Mouse (Mus musculus) lung, embryonic 15.5 days (tissue): ENCODE data around the gene Slc8a1. TPM values are rescaled to one million over a fixed set of nuclear protein-coding genes. Genes with fewer than 3 reads are reported as not detected.

Source experiments
- ATAC-seq: fragments of 200-750 bp; cut with Nextera tagmentation; 2 replicates; pipeline ENCODE4 v1.8.0; 2017; ENCODE audit warnings: moderate number of reproducible peaks, borderline replicate concordance; ENCODE audit not compliant: low FRiP score, low TSS enrichment; ENCODE audit errors: extremely low read depth
- H3K27ac ChIP-seq: fragments of 300-500 bp; sonication (generic); 2 replicates; pipeline ENCODE4 v1.5.1; 2015; ENCODE audit warnings: moderate library complexity, mild to moderate bottlenecking, inconsistent platforms
- H3K27me3 ChIP-seq: fragments of 300-500 bp; sonication (generic); 2 replicates; pipeline ENCODE4 v1.6.1; 2015; ENCODE audit warnings: inconsistent platforms
- H3K36me3 ChIP-seq: fragments of 300-500 bp; sonication (generic); 2 replicates; pipeline ENCODE4 v1.6.1; 2015; ENCODE audit warnings: inconsistent platforms
- H3K4me1 ChIP-seq: fragments of 300-500 bp; sonication (generic); 2 replicates; pipeline ENCODE4 v1.6.1; 2015; ENCODE audit warnings: inconsistent platforms
- H3K4me2 ChIP-seq: fragments of 300-500 bp; sonication (generic); 2 replicates; pipeline ENCODE4 v1.6.1; 2015; ENCODE audit warnings: inconsistent platforms, mild to moderate bottlenecking, moderate library complexity
- H3K4me3 ChIP-seq: fragments of 300-500 bp; sonication (generic); 2 replicates; pipeline ENCODE4 v1.5.1; 2015; ENCODE audit warnings: mild to moderate bottlenecking, inconsistent platforms
- H3K9ac ChIP-seq: fragments of 300-500 bp; sonication (generic); 2 replicates; pipeline ENCODE4 v1.6.1; 2015; ENCODE audit warnings: inconsistent platforms
- H3K9me3 ChIP-seq: fragments of 300-500 bp; sonication (generic); 2 replicates; pipeline ENCODE4 v1.6.1; 2016; ENCODE audit warnings: inconsistent platforms
- WGBS: fragments of 180-500 bp; shearing (Covaris S2); methylation state at CpG from one replicate; pipeline ENCODE4 v1.1.7; 2015; 5-methylcytosine and 5-hydroxymethylcytosine counted together
- polyA plus RNA-seq: library from polyadenylated mRNA; unstranded; fragments of >200 nt; fragmentation: Nextera tagmentation; extraction: Ambion mirVana; gene quantifications from 2 replicates; pipeline ENCODE4 v1.2.1, GENCODE M21; 2015

The Slc8a1 gene
- polyA plus RNA-seq, 1 experiment from 2014 or later: 7.0 TPM

- Histone ChIP-seq H3K36me3 (no peaks in the 10 kb centered on the region), H3K4me2 (no peak overlapping the region), H3K9ac (no peak overlapping the region), H3K4me3 (no peak overlapping the region), H3K4me1 (0 out of 2 replicates have a peak, but pooled peaks cover 4% of the 10 kb centered on the region), H3K9me3 (no peaks in the 10 kb centered on the region), H3K27me3 (no peaks in the 10 kb centered on the region), H3K27ac (no peak overlapping the region)
- no peak for ATAC-seq
- 29% methylated on average over 5 of the region's 5 CpGs for WGBS
These were observed 305.0 kb downstream of the Slc8a1 start for GRCm38 (mm10) chr17:81433148-81433547.

- 78% methylated on average over 2 of the region's 2 CpGs for WGBS
- Histone ChIP-seq H3K4me1 (0 out of 2 replicates have a peak, but pooled peaks cover 4% of the 10 kb centered on the region), H3K4me2 (no peak overlapping the region), H3K36me3 (no peaks in the 10 kb centered on the region), H3K9me3 (no peaks in the 10 kb centered on the region), H3K27ac (no peak overlapping the region), H3K9ac (no peak overlapping the region), H3K4me3 (no peak overlapping the region), H3K27me3 (no peaks in the 10 kb centered on the region)
- no peak for ATAC-seq
These were observed 305.4 kb downstream of the Slc8a1 start for GRCm38 (mm10) chr17:81432733-81433132.

- no peak overlapping the region for H3K9ac ChIP-seq
- WGBS: 87% methylated on average over 7 of the region's 7 CpGs
- H3K4me1 ChIP-seq: no peaks in the 10 kb centered on the region
- no peak for ATAC-seq
- H3K36me3 ChIP-seq: no peaks in the 10 kb centered on the region
- H3K4me2 ChIP-seq: no peak overlapping the region
- H3K4me3 ChIP-seq: no peak overlapping the region
- H3K9me3 ChIP-seq: no peaks in the 10 kb centered on the region
- H3K27ac ChIP-seq: no peak overlapping the region
- H3K27me3 ChIP-seq: no peaks in the 10 kb centered on the region
These were observed 310.9 kb downstream of the Slc8a1 start for GRCm38 (mm10) chr17:81427245-81427644.

- no peak overlapping the region for H3K27ac ChIP-seq
- ATAC-seq: no peak
- no peak overlapping the region for H3K9ac ChIP-seq
- H3K27me3 ChIP-seq: no peaks in the 10 kb centered on the region
- H3K9me3 ChIP-seq: no peaks in the 10 kb centered on the region
- no peak overlapping the region for H3K4me2 ChIP-seq
- no peak overlapping the region for H3K4me3 ChIP-seq
- no peaks in the 10 kb centered on the region for H3K36me3 ChIP-seq
- 53% methylated on average over 10 of the region's 10 CpGs for WGBS
- H3K4me1 ChIP-seq: no peaks in the 10 kb centered on the region
These were observed 313.8 kb downstream of the Slc8a1 start for GRCm38 (mm10) chr17:81424256-81424912.

GRCm38 (mm10) chr17:81419802-81420459 is 318.2 kb downstream of the Slc8a1 start:
- Histone ChIP-seq H3K9ac (no peak overlapping the region), H3K4me3 (no peak overlapping the region), H3K27ac (no peak overlapping the region), H3K27me3 (no peaks in the 10 kb centered on the region), H3K9me3 (no peaks in the 10 kb centered on the region), H3K4me2 (no peak overlapping the region), H3K36me3 (no peaks in the 10 kb centered on the region), H3K4me1 (no peaks in the 10 kb centered on the region)
- peak; percentile 55; the same call in 1 of the 2 replicates for ATAC-seq
- WGBS: 73% methylated on average over 10 of the region's 10 CpGs

- Histone ChIP-seq H3K4me1 (no peaks in the 10 kb centered on the region), H3K4me2 (no peak overlapping the region), H3K9me3 (no peaks in the 10 kb centered on the region), H3K4me3 (no peak overlapping the region), H3K9ac (no peak overlapping the region), H3K36me3 (no peaks in the 10 kb centered on the region), H3K27me3 (no peaks in the 10 kb centered on the region), H3K27ac (no peak overlapping the region)
- no peak for ATAC-seq
- WGBS: 86% methylated on average over 6 of the region's 6 CpGs
These were observed 321.6 kb downstream of the Slc8a1 start for GRCm38 (mm10) chr17:81416361-81417114.

- H3K9ac ChIP-seq: no peak overlapping the region
- 87% methylated on average over 4 of the region's 4 CpGs for WGBS
- 0 out of 2 replicates have a peak, but pooled peaks cover 3% of the 10 kb centered on the region for H3K36me3 ChIP-seq
- no peaks in the 10 kb centered on the region for H3K9me3 ChIP-seq
- H3K4me2 ChIP-seq: no peak overlapping the region
- H3K27me3 ChIP-seq: no peaks in the 10 kb centered on the region
- ATAC-seq: no peak
- H3K4me1 ChIP-seq: no peaks in the 10 kb centered on the region
- H3K4me3 ChIP-seq: no peak overlapping the region
- no peak overlapping the region for H3K27ac ChIP-seq
These were observed 325.4 kb downstream of the Slc8a1 start for GRCm38 (mm10) chr17:81412736-81413135.

GRCm38 (mm10) chr17:81404225-81404624 is 334.0 kb downstream of the Slc8a1 start:
- Histone ChIP-seq H3K9me3 (no peaks in the 10 kb centered on the region), H3K4me2 (no peak overlapping the region), H3K27me3 (no peaks in the 10 kb centered on the region), H3K36me3 (0 out of 2 replicates have a peak, but pooled peaks cover 3% of the 10 kb centered on the region), H3K4me1 (no peaks in the 10 kb centered on the region), H3K4me3 (no peak overlapping the region), H3K27ac (no peak overlapping the region), H3K9ac (no peak overlapping the region)
- WGBS: 84% methylated on average over 4 of the region's 4 CpGs
- ATAC-seq: no peak

GRCm38 (mm10) chr17:81403121-81403520 is 335.1 kb downstream of the Slc8a1 start:
- H3K4me1 ChIP-seq: no peaks in the 10 kb centered on the region
- no peaks in the 10 kb centered on the region for H3K27me3 ChIP-seq
- H3K4me3 ChIP-seq: no peak overlapping the region
- no peak overlapping the region for H3K9ac ChIP-seq
- H3K27ac ChIP-seq: peak overlapping the region; percentile 30; the same call in 1 of the 2 replicates
- H3K36me3 ChIP-seq: 0 out of 2 replicates have a peak, but pooled peaks cover 3% of the 10 kb centered on the region
- H3K4me2 ChIP-seq: no peak overlapping the region
- no peaks in the 10 kb centered on the region for H3K9me3 ChIP-seq
- peak; percentile 76; the same call in 1 of the 2 replicates for ATAC-seq
- WGBS: 69% methylated on average over 4 of the region's 4 CpGs

GRCm38 (mm10) chr17:81402636-81403035 is 335.5 kb downstream of the Slc8a1 start:
- Histone ChIP-seq H3K27ac (no peak overlapping the region), H3K4me3 (no peak overlapping the region), H3K9me3 (no peaks in the 10 kb centered on the region), H3K27me3 (no peaks in the 10 kb centered on the region), H3K4me2 (no peak overlapping the region), H3K9ac (no peak overlapping the region), H3K4me1 (no peaks in the 10 kb centered on the region), H3K36me3 (no peaks in the 10 kb centered on the region)
- ATAC-seq: peak; percentile 70; the same call in 1 of the 2 replicates
- WGBS: 35% methylated on average over 2 of the region's 2 CpGs

GRCm38 (mm10) chr17:81400377-81400776 is 337.8 kb downstream of the Slc8a1 start:
- Histone ChIP-seq H3K9me3 (no peaks in the 10 kb centered on the region), H3K4me2 (no peak overlapping the region), H3K36me3 (no peaks in the 10 kb centered on the region), H3K4me3 (no peak overlapping the region), H3K4me1 (no peaks in the 10 kb centered on the region), H3K27ac (no peak overlapping the region), H3K27me3 (no peaks in the 10 kb centered on the region), H3K9ac (no peak overlapping the region)
- ATAC-seq: no peak
- WGBS: 46% methylated on average over 5 of the region's 5 CpGs

GRCm38 (mm10) chr17:81397434-81397833 is 340.7 kb downstream of the Slc8a1 start:
- Histone ChIP-seq H3K9ac (no peak overlapping the region), H3K4me1 (peaks cover 17% of the 10 kb centered on the region; the same call in 1 of the 2 replicates), H3K36me3 (no peaks in the 10 kb centered on the region), H3K4me3 (no peak overlapping the region), H3K27ac (no peak overlapping the region), H3K4me2 (no peak overlapping the region), H3K9me3 (no peaks in the 10 kb centered on the region), H3K27me3 (no peaks in the 10 kb centered on the region)
- 57% methylated on average over 1 of the region's 1 CpGs for WGBS
- no peak for ATAC-seq
